Mouse (Mus musculus) embryonic facial prominence, embryonic 10.5 days (tissue): ENCODE results near the gene Ctla2b. TPM values are rescaled to one million over a fixed set of nuclear protein-coding genes. Genes with fewer than 3 reads are reported as not detected.

Experiments used
- polyA plus RNA-seq: library from polyadenylated mRNA; unstranded; fragments of >200 nt; fragmentation: Nextera tagmentation; extraction: Ambion mirVana; gene quantifications from 2 replicates; pipeline ENCODE4 v1.2.1, GENCODE M21; 2016

The Ctla2b gene
- polyA plus RNA-seq, 1 experiment from 2014 or later: 1.7 TPM

Other genes with a start within 250 kb of the Ctla2b start
- not detected in 2 replicates for gene BC051665, start 111.1 kb downstream of the Ctla2b start, polyA plus RNA-seq
- gene Ctsll3, start 94.6 kb downstream of the Ctla2b start, polyA plus RNA-seq: not detected in 2 replicates
- 0.16 TPM in 1 of 2 replicates, not detected in the other for gene 4930486L24Rik, start 33.0 kb downstream of the Ctla2b start, polyA plus RNA-seq
- gene Gm49392, start 553 bp downstream of the Ctla2b start, polyA plus RNA-seq: not detected in 2 replicates
- gene Tpbpb, start 7.4 kb upstream of the Ctla2b start, polyA plus RNA-seq: not detected in 2 replicates
- not detected in 2 replicates for gene Gm49393, start 38.1 kb upstream of the Ctla2b start, polyA plus RNA-seq
- 0.69 and 1.0 TPM in 2 replicates for gene Gm49391, start 39.1 kb upstream of the Ctla2b start, polyA plus RNA-seq
- 8.7 and 9.3 TPM in 2 replicates for gene Ctla2a, start 39.2 kb upstream of the Ctla2b start, polyA plus RNA-seq
- gene Tpbpa, start 44.5 kb upstream of the Ctla2b start, polyA plus RNA-seq: not detected in 2 replicates
- not detected in 2 replicates for gene Ctsj, start 108.5 kb upstream of the Ctla2b start, polyA plus RNA-seq
- not detected in 2 replicates for gene Ctsq, start 143.2 kb upstream of the Ctla2b start, polyA plus RNA-seq